Mouse (Mus musculus) heart, adult 2 months (tissue): ENCODE results near the gene Lipn.

Source experiments
- CTCF ChIP-seq: fragments of 200-600 bp; IDR thresholded peaks from 2 replicates; pipeline ENCODE4 v1.8.1; 2022; ENCODE audit warnings: antibody characterized with exemption, mild to moderate bottlenecking, moderate library complexity
- EP300 ChIP-seq: fragments of 200-500 bp; IDR thresholded peaks from 2 replicates; pipeline ENCODE4 v1.6.1; 2011; ENCODE audit warnings: low read depth, low read length, control low read depth; ENCODE audit not compliant: insufficient read depth
- POLR2A ChIP-seq: fragments of 200-500 bp; IDR thresholded peaks from 2 replicates; pipeline ENCODE4 v1.6.1; 2011; ENCODE audit warnings: mild to moderate bottlenecking, low read depth, low read length, control low read depth; ENCODE audit not compliant: insufficient read depth

DNA sequence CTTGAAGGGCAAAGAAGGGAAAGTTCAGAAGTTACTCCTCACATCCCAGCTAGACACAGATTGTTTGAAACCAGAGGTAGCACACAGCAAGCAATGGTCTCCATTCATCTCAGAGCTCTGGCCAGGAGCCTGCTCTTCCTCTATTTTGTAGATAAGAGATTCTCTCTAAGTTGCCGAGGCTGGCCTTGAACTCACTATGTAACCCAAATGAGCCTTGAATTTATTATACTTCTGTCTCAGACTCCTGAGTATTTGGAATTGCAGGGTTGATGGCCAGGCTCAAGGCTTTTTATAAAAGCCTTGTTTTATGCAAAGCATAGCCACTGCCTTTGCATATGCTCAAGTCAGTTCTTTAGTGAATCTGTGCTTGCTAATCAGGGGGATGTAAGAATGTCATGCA is 27.4 kb upstream of the Lipn start:
- no peak for TF ChIP-seq CTCF
- no peak for TF ChIP-seq POLR2A
- TF ChIP-seq EP300, result no peak
